In the genomic region with DNA sequence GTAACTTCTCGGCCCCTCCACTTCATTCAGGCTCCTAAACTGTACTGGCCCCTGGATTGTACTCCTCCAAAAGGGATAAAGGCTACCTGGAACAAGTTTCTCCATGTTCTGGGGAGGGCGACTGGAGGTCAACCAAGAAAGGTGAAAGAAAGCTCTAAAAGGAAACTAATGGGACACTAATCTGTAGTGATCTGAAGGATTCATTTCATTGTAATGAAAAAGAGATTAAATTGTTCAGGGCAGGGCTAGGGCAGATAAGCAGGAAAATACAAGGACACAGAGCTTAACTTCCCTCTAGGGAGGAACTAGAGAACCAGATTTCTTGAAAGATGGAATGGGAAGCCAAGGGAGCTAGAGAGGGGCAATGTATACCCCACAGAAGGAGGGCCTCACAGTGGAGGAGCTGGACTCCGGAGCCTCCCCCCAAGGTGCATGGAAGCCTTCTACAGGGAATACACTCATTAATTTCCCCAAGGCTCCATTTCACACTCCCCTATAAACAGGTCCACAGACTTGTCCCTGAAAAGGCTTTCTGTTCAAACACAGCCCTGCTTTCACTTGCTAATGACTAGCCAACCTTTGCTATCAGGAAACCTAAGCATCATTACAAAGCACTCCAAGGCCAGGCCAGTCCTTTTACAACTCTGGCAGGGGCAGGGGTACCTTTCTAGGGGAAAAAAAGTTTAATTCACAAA, we compare ENCODE assay signal across 14 mouse cellular contexts. TPM values are rescaled to one million over a fixed set of nuclear protein-coding genes. Genes with fewer than 3 reads are reported as not detected.
DNase-seq lines count a peak whose midpoint lies in the region; ATAC-seq and TF ChIP-seq lines count a peak whose summit lies in the region.
"Had no signal": no experiment of that assay in that cellular context is flagged by ENCODE, and none has a peak within 500 bp of the region (broad histone marks: within the 10 kb centered on the region; RNA-seq: fewer than 3 reads in every experiment).

No protein-coding gene starts in this region.

- no peak overlapping the region for H3K9ac ChIP-seq in forebrain, embryonic 15.5 days (replicated peaks)
- no peak overlapping the region for H3K9ac ChIP-seq in stomach, embryonic 14.5 days (replicated peaks; ENCODE audit: low read depth, low read length)
- no peak overlapping the region for H3K9ac ChIP-seq in stomach, postnatal 0 days (ENCODE audit: low read length)
- no peak overlapping the region for H3K9ac ChIP-seq in limb, embryonic 15.5 days
- H3K9ac ChIP-seq in hindbrain, embryonic 13.5 days, result no peak overlapping the region
- H3K9ac ChIP-seq: embryonic facial prominence, embryonic 12.5 days; forebrain, postnatal 0 days; midbrain, embryonic 13.5 days had no signal

- H3K27me3 ChIP-seq in forebrain, embryonic 10.5 days (ENCODE audit: poor library complexity, severe bottlenecking), result no peaks in the 10 kb centered on the region
- no peaks in the 10 kb centered on the region for H3K27me3 ChIP-seq in forebrain, embryonic 15.5 days
- no peaks in the 10 kb centered on the region for H3K27me3 ChIP-seq in stomach, embryonic 14.5 days (ENCODE audit: control insufficient read depth, insufficient read depth, low read length)
- H3K27me3 ChIP-seq in stomach, postnatal 0 days (ENCODE audit: control insufficient read depth, insufficient read depth, low read length), result no peaks in the 10 kb centered on the region
- H3K27me3 ChIP-seq in limb, embryonic 15.5 days, result no peaks in the 10 kb centered on the region
- no peaks in the 10 kb centered on the region for H3K27me3 ChIP-seq in hindbrain, embryonic 13.5 days
- H3K27me3 ChIP-seq: embryonic facial prominence, embryonic 12.5 days; midbrain, embryonic 13.5 days had no signal

- no peak for DNase-seq in forebrain, embryonic 10.5 days (ENCODE audit: extremely low spot score, low spot score)
- DNase-seq in stomach, postnatal 0 days (ENCODE audit: low spot score), result no peak
- DNase-seq in thymus, postnatal 25 days, result no peak
- no peak for DNase-seq in left cerebral cortex, adult 11 months (ENCODE audit: low spot score)
- DNase-seq: cerebellum, postnatal 14 days; forebrain, postnatal 0 days; kidney, adult 2 months had no signal

- peaks cover 10% of the 10 kb centered on the region for H3K4me1 ChIP-seq in forebrain, embryonic 10.5 days
- H3K4me1 ChIP-seq in forebrain, embryonic 15.5 days, result peaks cover 11% of the 10 kb centered on the region; the same call in 1 of the 2 replicates
- H3K4me1 ChIP-seq in stomach, embryonic 14.5 days (ENCODE audit: control insufficient read depth, insufficient read depth, low read length), result 0 out of 2 replicates have a peak, but pooled peaks cover 11% of the 10 kb centered on the region
- H3K4me1 ChIP-seq in stomach, postnatal 0 days (replicated peaks; ENCODE audit: control insufficient read depth, insufficient read depth), result peaks cover 7% of the 10 kb centered on the region
- peaks cover 17% of the 10 kb centered on the region for H3K4me1 ChIP-seq in limb, embryonic 15.5 days
- H3K4me1 ChIP-seq in hindbrain, embryonic 13.5 days (replicated peaks), result peaks cover 23% of the 10 kb centered on the region

- no peak overlapping the region for H3K4me3 ChIP-seq in forebrain, embryonic 10.5 days
- no peak overlapping the region for H3K4me3 ChIP-seq in forebrain, embryonic 15.5 days
- no peak overlapping the region for H3K4me3 ChIP-seq in stomach, embryonic 14.5 days (ENCODE audit: low read depth, low read length)
- H3K4me3 ChIP-seq in stomach, postnatal 0 days (ENCODE audit: low read depth, low read length), result no peak overlapping the region
- H3K4me3 ChIP-seq in limb, embryonic 15.5 days, result no peak overlapping the region
- no peak overlapping the region for H3K4me3 ChIP-seq in hindbrain, embryonic 13.5 days
- H3K4me3 ChIP-seq: embryonic facial prominence, embryonic 12.5 days; midbrain, embryonic 13.5 days had no signal

- H3K36me3 ChIP-seq in forebrain, embryonic 10.5 days (replicated peaks), result no peaks in the 10 kb centered on the region
- H3K36me3 ChIP-seq in forebrain, embryonic 15.5 days, result no peaks in the 10 kb centered on the region
- H3K36me3 ChIP-seq in stomach, embryonic 14.5 days (ENCODE audit: control insufficient read depth, insufficient read depth, low read length), result peaks cover 5% of the 10 kb centered on the region; the same call in 1 of the 2 replicates
- peaks cover 3% of the 10 kb centered on the region; the same call in 1 of the 2 replicates for H3K36me3 ChIP-seq in stomach, postnatal 0 days (ENCODE audit: control insufficient read depth, insufficient read depth, low read length)
- peaks cover 11% of the 10 kb centered on the region; the same call in 1 of the 2 replicates for H3K36me3 ChIP-seq in limb, embryonic 15.5 days
- peaks cover 2% of the 10 kb centered on the region; the same call in 1 of the 2 replicates for H3K36me3 ChIP-seq in hindbrain, embryonic 13.5 days

- 0 out of 2 replicates have a peak overlapping the region, but pooled peaks have one; percentile 8 for H3K27ac ChIP-seq in forebrain, embryonic 10.5 days
- H3K27ac ChIP-seq in forebrain, embryonic 15.5 days (replicated peaks), result no peak overlapping the region
- H3K27ac ChIP-seq in stomach, embryonic 14.5 days (ENCODE audit: low read length), result 0 out of 2 replicates have a peak overlapping the region, but pooled peaks have one; percentile 33
- H3K27ac ChIP-seq in stomach, postnatal 0 days (replicated peaks), result no peak overlapping the region
- peak overlapping the region; percentile 40; the same call in 1 of the 2 replicates for H3K27ac ChIP-seq in limb, embryonic 15.5 days
- no peak overlapping the region for H3K27ac ChIP-seq in hindbrain, embryonic 13.5 days
- H3K27ac ChIP-seq: embryonic facial prominence, embryonic 12.5 days; midbrain, embryonic 13.5 days had no signal

- no peak for ATAC-seq in forebrain, embryonic 15.5 days (replicated peaks)
- 0 out of 2 replicates have a peak, but pooled peaks have one; percentile 4 for ATAC-seq in stomach, embryonic 14.5 days (ENCODE audit: insufficient number of reproducible peaks, insufficient read depth, low FRiP score, low read depth)
- no peak for ATAC-seq in stomach, postnatal 0 days (ENCODE audit: low FRiP score, low TSS enrichment)
- no peak for ATAC-seq in limb, embryonic 15.5 days (ENCODE audit: insufficient number of reproducible peaks, low FRiP score, low TSS enrichment, low read depth)
- ATAC-seq in hindbrain, embryonic 13.5 days (ENCODE audit: low FRiP score), result no peak
- ATAC-seq: forebrain, postnatal 0 days; hindbrain, embryonic 16.5 days; midbrain, embryonic 13.5 days had no signal

- no peak overlapping the region for H3K4me2 ChIP-seq in forebrain, embryonic 15.5 days (replicated peaks)
- H3K4me2 ChIP-seq in stomach, embryonic 14.5 days (replicated peaks; ENCODE audit: low read depth, low read length), result no peak overlapping the region
- H3K4me2 ChIP-seq in stomach, postnatal 0 days (replicated peaks; ENCODE audit: low read depth), result no peak overlapping the region
- H3K4me2 ChIP-seq in limb, embryonic 15.5 days, result no peak overlapping the region
- no peak overlapping the region for H3K4me2 ChIP-seq in hindbrain, embryonic 13.5 days
- H3K4me2 ChIP-seq: embryonic facial prominence, embryonic 12.5 days; midbrain, embryonic 13.5 days had no signal

- H3K9me3 ChIP-seq in forebrain, embryonic 10.5 days, result no peaks in the 10 kb centered on the region
- H3K9me3 ChIP-seq in forebrain, embryonic 15.5 days, result no peaks in the 10 kb centered on the region
- H3K9me3 ChIP-seq in stomach, embryonic 14.5 days (ENCODE audit: control insufficient read depth, low read depth, low read length), result no peaks in the 10 kb centered on the region
- no peaks in the 10 kb centered on the region for H3K9me3 ChIP-seq in stomach, postnatal 0 days (ENCODE audit: control insufficient read depth, low read length)
- no peaks in the 10 kb centered on the region for H3K9me3 ChIP-seq in limb, embryonic 15.5 days
- no peaks in the 10 kb centered on the region for H3K9me3 ChIP-seq in hindbrain, embryonic 13.5 days
- H3K9me3 ChIP-seq: embryonic facial prominence, embryonic 12.5 days; midbrain, embryonic 13.5 days had no signal

- no peak for TF ChIP-seq EP300 in stomach, postnatal 0 days (optimal IDR thresholded peaks at IDR 0.05)

- TF ChIP-seq CTCF in stomach, postnatal 0 days (IDR thresholded peaks at IDR 0.05; ENCODE audit: low read depth), result no peak

- 46% methylated on average over 3 of the region's 3 CpGs for WGBS in forebrain, embryonic 10.5 days
- 40% methylated on average over 3 of the region's 3 CpGs for whole genome bisulfite sequencing in forebrain, embryonic 15.5 days
- WGBS in stomach, embryonic 14.5 days, result 59% methylated on average over 3 of the region's 3 CpGs
- 57% methylated on average over 3 of the region's 3 CpGs for WGBS in stomach, postnatal 0 days
- 66% methylated on average over 3 of the region's 3 CpGs for WGBS in limb, embryonic 15.5 days
- WGBS in hindbrain, embryonic 13.5 days, result 53% methylated on average over 3 of the region's 3 CpGs

RNA-seq across cellular contexts. Expression of a gene that starts 12.1 kb away (rescaled TPM):
- 8.6 and 9.7 TPM in 2 replicates for polyA plus RNA-seq in forebrain, embryonic 10.5 days (2016; fragmentation: Nextera tagmentation; extraction: Ambion mirVana)
- 39.4 and 48.5 TPM in 2 replicates for polyA plus RNA-seq in forebrain, embryonic 15.5 days (2015; fragmentation: Nextera tagmentation; extraction: Ambion mirVana)
- 75.5 and 85.0 TPM in 2 replicates for polyA plus RNA-seq in stomach, embryonic 14.5 days (2014; fragmentation: Nextera tagmentation; extraction: Ambion mirVana)
- polyA plus RNA-seq in stomach, postnatal 0 days (2015; fragmentation: Nextera tagmentation; extraction: Ambion mirVana), result 56.9 and 62.6 TPM in 2 replicates
- polyA plus RNA-seq in limb, embryonic 15.5 days (2015; fragmentation: Nextera tagmentation; extraction: Ambion mirVana), result 72.6 and 77.5 TPM in 2 replicates
- polyA plus RNA-seq in hindbrain, embryonic 13.5 days (2015; fragmentation: Nextera tagmentation; extraction: Ambion mirVana), result 42.7 and 44.3 TPM in 2 replicates

Comparison
In these comparisons a context has a peak if more than half of its experiments do, and no peak if none do; other contexts are left out.
1. H3K27ac ChIP-seq: peak in forebrain, embryonic 10.5 days (single experiment), stomach, embryonic 14.5 days (single experiment) and limb, embryonic 15.5 days (single experiment); none in forebrain, embryonic 15.5 days (single experiment), stomach, postnatal 0 days (single experiment) and hindbrain, embryonic 13.5 days (single experiment).